Mouse (Mus musculus) ES-Bruce4 (cell line): ENCODE data around the gene Tnfsf12.

Experiments
- CTCF ChIP-seq: IDR thresholded peaks from one replicate; pipeline ENCODE4 v1.8.1; 2011; ENCODE audit warnings: low read depth, low read length
- EP300 ChIP-seq: IDR thresholded peaks from 2 replicates; pipeline ENCODE4 v1.6.1; 2011; ENCODE audit warnings: low read depth, low read length; ENCODE audit not compliant: insufficient read depth
- POLR2A ChIP-seq: IDR thresholded peaks from one replicate; pipeline ENCODE4 v1.8.1; 2011; ENCODE audit warnings: low read length; ENCODE audit not compliant: insufficient read depth

DNA sequence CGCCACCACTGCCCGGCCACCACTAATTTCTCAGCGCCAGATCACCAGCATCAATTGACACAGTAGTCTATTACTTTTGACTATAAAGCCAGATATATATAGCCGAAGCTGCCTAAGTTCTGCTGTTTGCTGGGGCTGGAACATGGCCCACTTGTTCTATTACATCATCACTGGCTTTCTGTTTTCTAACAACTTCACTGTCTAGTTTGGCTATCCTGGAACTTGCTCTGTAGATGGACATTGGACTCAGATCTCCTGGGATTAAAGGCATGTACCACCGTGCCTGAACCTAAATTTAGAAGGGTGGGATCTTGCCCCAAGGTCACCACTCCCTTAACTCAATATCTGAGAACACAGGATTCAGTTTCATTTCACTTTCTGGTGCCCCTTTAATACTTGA is 49.8 kb downstream of the Tnfsf12 start:
- TF ChIP-seq CTCF (no peak), POLR2A (no peak), EP300 (no peak)
